Mouse (Mus musculus) small intestine, adult 2 months (tissue): Measurements from ENCODE around the gene Mapk8ip1. TPM values are rescaled to one million over a fixed set of nuclear protein-coding genes. Genes with fewer than 3 reads are reported as not detected.

ENCODE experiments used
- H3K27ac ChIP-seq: fragments of 200-500 bp; 2 replicates; pipeline ENCODE4 v1.5.1; 2012; ENCODE audit warnings: low read depth, low read length, control low read depth, inconsistent platforms; ENCODE audit not compliant: insufficient read depth
- H3K27me3 ChIP-seq: fragments of 200-500 bp; 2 replicates; pipeline ENCODE4 v1.6.1; 2012; ENCODE audit warnings: mild to moderate bottlenecking, moderate library complexity, low read length, inconsistent platforms; ENCODE audit not compliant: control insufficient read depth, insufficient read depth
- H3K36me3 ChIP-seq: fragments of 200-500 bp; 2 replicates; pipeline ENCODE4 v1.6.1; 2012; ENCODE audit warnings: mild to moderate bottlenecking, low read length, control low read depth, inconsistent platforms; ENCODE audit not compliant: control insufficient read depth, insufficient read depth
- H3K4me1 ChIP-seq: fragments of 200-500 bp; 2 replicates; pipeline ENCODE4 v1.6.1; 2012; ENCODE audit warnings: low read length, inconsistent platforms, mixed read lengths; ENCODE audit not compliant: control insufficient read depth, insufficient read depth, insufficient read length
- H3K4me3 ChIP-seq: fragments of 200-500 bp; 2 replicates; pipeline ENCODE4 v1.5.1; 2012; ENCODE audit warnings: low read depth, mild to moderate bottlenecking, control low read depth, inconsistent platforms, low read length, moderate library complexity
- CTCF ChIP-seq: fragments of 200-500 bp; IDR thresholded peaks from 2 replicates; pipeline ENCODE4 v1.5.1; 2012; ENCODE audit warnings: low read depth, mild to moderate bottlenecking, control low read depth, inconsistent platforms, low read length, moderate library complexity, mixed read lengths; ENCODE audit not compliant: insufficient replicate concordance, insufficient read length; ENCODE audit errors: extremely low read depth
- POLR2A ChIP-seq: fragments of 200-500 bp; IDR thresholded peaks from 2 replicates; pipeline ENCODE4 v1.6.1; 2012; ENCODE audit warnings: low read depth, mild to moderate bottlenecking, control low read depth, inconsistent platforms, low read length, moderate library complexity
- WGBS: fragments of 180-500 bp; shearing (Covaris S2); methylation state at CpG from one replicate; pipeline ENCODE4 v1.1.7; 2018; 5-methylcytosine and 5-hydroxymethylcytosine counted together
- polyA plus RNA-seq: library from polyadenylated mRNA; depleted of rRNA; stranded (reverse); fragments of >200 nt; gene quantifications from 2 replicates; pipeline ENCODE4 v1.2.3, GENCODE M21; 2012

Gene Mapk8ip1
- polyA plus RNA-seq, 1 experiment: 4.7 TPM

DNA sequence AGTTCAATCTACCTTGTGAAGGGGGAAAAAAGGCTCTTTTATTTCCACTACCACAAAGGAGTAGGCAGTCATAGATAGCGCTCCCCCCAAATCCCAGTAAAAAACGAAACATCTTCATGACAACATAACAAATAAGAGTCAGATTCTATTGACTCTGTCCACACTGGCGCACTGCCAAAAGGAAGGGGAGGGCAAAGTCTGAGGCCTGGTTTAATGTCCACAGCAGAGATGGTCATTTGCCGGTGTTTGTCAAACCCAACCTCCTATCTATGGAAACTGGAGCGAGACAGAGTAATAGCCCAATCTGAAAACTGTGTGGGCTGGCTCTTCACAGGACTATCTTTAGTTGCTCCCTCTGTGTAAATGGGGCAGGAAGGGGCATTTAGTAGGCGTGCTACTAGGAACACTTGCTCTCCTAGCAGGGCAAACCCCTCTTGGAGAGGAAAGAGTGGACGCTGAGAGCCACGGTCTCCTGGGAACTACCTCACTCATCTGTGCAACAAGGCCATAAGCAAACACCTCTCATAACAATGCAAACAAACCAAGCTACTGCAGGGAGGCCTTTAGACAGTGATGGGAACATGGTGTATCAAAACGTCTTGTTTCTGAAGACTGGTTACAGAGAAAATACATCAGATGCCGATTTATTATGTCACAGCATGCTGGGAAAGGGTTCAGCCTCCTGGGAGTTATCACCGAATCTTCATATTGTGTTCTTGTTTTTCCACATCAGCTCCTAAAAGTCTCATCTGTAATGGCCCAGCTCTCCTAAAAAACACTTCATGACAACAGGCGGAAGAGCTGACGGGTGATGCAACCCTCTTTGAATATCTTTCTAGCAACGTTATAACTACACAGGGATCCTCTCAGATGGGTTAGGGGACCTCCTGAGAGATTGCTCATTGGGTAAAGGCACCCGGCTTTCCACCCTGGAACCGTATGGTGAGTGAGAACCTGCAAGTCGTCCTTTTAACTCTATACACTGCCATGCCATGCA lies 31.5 kb upstream of the Mapk8ip1 start:
- WGBS: 23% methylated on average over 17 of the region's 17 CpGs
- Histone ChIP-seq H3K27me3 (no peaks in the 10 kb centered on the region), H3K4me1 (peaks cover 25% of the 10 kb centered on the region), H3K36me3 (no peaks in the 10 kb centered on the region), H3K27ac (peak overlapping the region; percentile 73), H3K4me3 (peak overlapping the region; percentile 68)
- TF ChIP-seq CTCF (no peak), POLR2A (no peak)

DNA sequence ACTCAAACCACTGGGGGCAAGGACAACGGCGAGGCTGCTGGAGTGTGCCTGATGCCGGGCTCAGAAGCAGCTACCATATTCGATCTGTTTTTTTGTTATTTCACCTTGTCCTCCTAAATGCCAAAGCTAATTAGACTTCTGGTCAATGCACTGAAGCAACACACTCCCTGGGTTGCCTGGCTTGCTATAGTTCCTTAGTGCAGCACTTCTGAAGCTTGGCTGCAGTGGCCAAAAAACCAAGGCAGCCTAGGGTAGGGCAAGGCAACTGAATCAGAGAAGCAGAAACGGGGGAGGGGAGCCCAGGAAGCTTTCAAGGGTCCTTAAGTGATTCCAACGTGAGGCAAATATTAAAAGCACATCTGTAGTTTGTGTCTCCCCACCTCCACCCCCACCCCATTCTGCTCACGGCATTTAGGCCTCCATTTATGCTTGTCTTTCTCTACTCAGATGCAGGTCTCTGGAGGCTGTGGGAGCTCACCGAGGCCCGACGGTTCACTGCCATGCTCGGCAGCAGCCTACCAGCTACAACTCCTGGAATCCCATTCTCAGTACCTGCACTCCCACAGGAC lies 30.6 kb upstream of the Mapk8ip1 start:
- H3K36me3 ChIP-seq: no peaks in the 10 kb centered on the region
- H3K27me3 ChIP-seq: no peaks in the 10 kb centered on the region
- peak overlapping the region; percentile 32 for H3K4me3 ChIP-seq
- H3K27ac ChIP-seq: peak overlapping the region; percentile 73
- 49% methylated on average over 11 of the region's 11 CpGs for WGBS
- peaks cover 26% of the 10 kb centered on the region for H3K4me1 ChIP-seq
- TF ChIP-seq POLR2A (no peak), CTCF (no peak)

DNA sequence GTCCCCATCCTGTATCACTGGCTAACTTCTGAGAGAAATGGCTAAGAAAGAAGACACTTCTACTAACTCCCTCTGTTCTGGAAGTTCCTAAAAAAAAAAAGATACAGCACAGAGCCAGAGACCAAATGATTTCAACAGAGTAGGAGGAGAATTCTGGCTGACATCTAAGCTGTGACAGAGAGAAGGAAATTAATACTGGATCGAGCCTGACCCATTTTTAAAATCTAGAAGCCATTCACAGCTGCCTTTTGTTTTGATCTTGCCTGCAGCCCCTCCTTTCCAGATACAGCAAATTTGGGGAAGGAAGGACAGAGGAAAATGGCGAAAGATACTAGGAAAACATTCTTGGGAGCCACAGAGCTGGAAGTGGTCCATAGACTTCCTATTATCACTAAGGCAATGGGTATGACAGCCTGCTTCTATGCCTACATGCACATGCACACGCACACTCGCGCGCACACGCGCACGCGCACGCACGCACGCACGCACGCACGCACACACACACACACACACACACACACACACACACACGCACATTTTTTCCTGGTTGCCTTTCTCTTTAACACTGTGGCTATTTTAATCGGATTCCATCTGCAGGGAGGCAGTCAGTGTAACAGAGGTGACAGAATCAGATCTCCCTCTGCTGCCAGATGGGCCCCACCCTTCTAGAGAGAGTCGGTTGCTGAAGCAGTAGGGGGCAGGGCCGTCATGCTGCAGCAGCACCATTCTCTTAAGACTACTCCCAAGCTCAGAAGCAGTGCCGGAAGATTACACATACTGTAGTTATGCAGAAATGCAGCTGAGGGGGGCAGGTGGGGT lies 29.9 kb upstream of the Mapk8ip1 start:
- peak overlapping the region; percentile 32 for H3K4me3 ChIP-seq
- TF ChIP-seq CTCF (no peak), POLR2A (no peak)
- peaks cover 26% of the 10 kb centered on the region for H3K4me1 ChIP-seq
- H3K36me3 ChIP-seq: peaks cover 3% of the 10 kb centered on the region; the same call in 1 of the 2 replicates
- H3K27me3 ChIP-seq: no peaks in the 10 kb centered on the region
- H3K27ac ChIP-seq: peak overlapping the region; percentile 28; the same call in 1 of the 2 replicates
- 62% methylated on average over 21 of the region's 21 CpGs for WGBS

- no peak overlapping the region for H3K4me3 ChIP-seq
- no peak overlapping the region for H3K27ac ChIP-seq
- H3K4me1 ChIP-seq: peaks cover 25% of the 10 kb centered on the region
- H3K27me3 ChIP-seq: no peaks in the 10 kb centered on the region
- WGBS: 83% methylated on average over 2 of the region's 2 CpGs
- no peak for TF ChIP-seq CTCF
- no peak for TF ChIP-seq POLR2A
- H3K36me3 ChIP-seq: peaks cover 5% of the 10 kb centered on the region; the same call in 1 of the 2 replicates
Observed at GRCm38 (mm10) chr2:92430089-92430488, 29.0 kb upstream of the Mapk8ip1 start.

- H3K4me3 ChIP-seq: no peak overlapping the region
- H3K27ac ChIP-seq: peak overlapping the region; percentile 44
- TF ChIP-seq POLR2A (no peak), CTCF (no peak)
- H3K36me3 ChIP-seq: peaks cover 6% of the 10 kb centered on the region
- peaks cover 33% of the 10 kb centered on the region for H3K4me1 ChIP-seq
- 20% methylated on average over 6 of the region's 6 CpGs for WGBS
- no peaks in the 10 kb centered on the region for H3K27me3 ChIP-seq
Observed at GRCm38 (mm10) chr2:92427882-92428281, 26.8 kb upstream of the Mapk8ip1 start.

DNA sequence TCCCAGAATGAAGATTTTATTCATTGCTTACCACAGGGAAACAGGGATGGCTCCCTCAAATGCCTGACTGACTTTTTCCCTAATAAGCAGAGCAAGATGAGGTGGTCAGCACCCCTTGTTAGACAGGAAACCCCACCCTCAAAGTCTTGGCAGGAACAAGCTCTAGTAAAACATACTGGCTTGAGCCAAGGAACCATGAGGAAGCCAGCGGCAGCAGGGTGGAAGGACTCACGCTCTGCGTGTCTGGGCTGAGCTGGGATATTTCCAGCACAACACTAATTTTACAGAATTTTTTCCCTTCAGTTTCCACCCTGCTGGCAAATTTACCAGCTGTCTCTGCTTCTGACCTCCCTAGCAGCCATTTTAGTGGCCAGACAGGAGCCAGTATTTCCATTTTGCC lies 25.4 kb upstream of the Mapk8ip1 start:
- Histone ChIP-seq H3K4me3 (no peak overlapping the region), H3K4me1 (peaks cover 20% of the 10 kb centered on the region), H3K36me3 (peaks cover 19% of the 10 kb centered on the region), H3K27ac (peak overlapping the region; percentile 16), H3K27me3 (no peaks in the 10 kb centered on the region)
- 74% methylated on average over 3 of the region's 3 CpGs for WGBS
- TF ChIP-seq CTCF (no peak), POLR2A (no peak)
